Mouse (Mus musculus) intestine, embryonic 16.5 days (tissue): ENCODE results near the gene Nhsl2. TPM values are rescaled to one million over a fixed set of nuclear protein-coding genes. Genes with fewer than 3 reads are reported as not detected.

Experiments
- ATAC-seq: fragments of 200-750 bp; cut with Nextera tagmentation; 2 replicates; pipeline ENCODE4 v1.8.0; 2017; ENCODE audit warnings: moderate TSS enrichment, moderate library complexity
- H3K27ac ChIP-seq: fragments of 300-500 bp; sonication (generic); 2 replicates; pipeline ENCODE4 v1.5.1; 2014; ENCODE audit warnings: mild to moderate bottlenecking, low read length
- H3K27me3 ChIP-seq: fragments of 300-500 bp; sonication (generic); replicated peaks from 2 replicates; pipeline ENCODE4 v1.6.1; 2014; ENCODE audit warnings: low read length, control low read depth, mixed read lengths; ENCODE audit not compliant: control insufficient read depth, insufficient read depth
- H3K36me3 ChIP-seq: fragments of 300-500 bp; sonication (generic); 2 replicates; pipeline ENCODE4 v1.6.1; 2014; ENCODE audit warnings: low read length, control low read depth; ENCODE audit not compliant: control insufficient read depth, insufficient read depth
- H3K4me1 ChIP-seq: fragments of 300-500 bp; sonication (generic); 2 replicates; pipeline ENCODE4 v1.6.1; 2014; ENCODE audit warnings: low read length, control low read depth, mixed read lengths; ENCODE audit not compliant: control insufficient read depth, insufficient read depth
- H3K4me2 ChIP-seq: fragments of 300-500 bp; sonication (generic); 2 replicates; pipeline ENCODE4 v1.6.1; 2014; ENCODE audit warnings: low read depth, low read length, control low read depth
- H3K4me3 ChIP-seq: fragments of 300-500 bp; sonication (generic); 2 replicates; pipeline ENCODE4 v1.5.1; 2014; ENCODE audit warnings: mild to moderate bottlenecking, low read length
- H3K9ac ChIP-seq: fragments of 300-500 bp; sonication (generic); 2 replicates; pipeline ENCODE4 v1.6.1; 2014; ENCODE audit warnings: low read depth, low read length
- H3K9me3 ChIP-seq: fragments of 300-500 bp; sonication (generic); 2 replicates; pipeline ENCODE4 v1.6.1; 2016; ENCODE audit warnings: low read length, control low read depth; ENCODE audit not compliant: control insufficient read depth
- WGBS: fragments of 180-500 bp; shearing (Covaris S2); extraction: QIAGEN DNeasy Blood & Tissue Kit; methylation state at CpG from one replicate; pipeline ENCODE4 v1.1.7; 2014; 5-methylcytosine and 5-hydroxymethylcytosine counted together
- polyA plus RNA-seq: library from polyadenylated mRNA; unstranded; fragments of >200 nt; fragmentation: Nextera tagmentation; extraction: Ambion mirVana; gene quantifications from 2 replicates; pipeline ENCODE4 v1.2.1, GENCODE M21; 2015

The Nhsl2 gene
- polyA plus RNA-seq, 1 experiment from 2014 or later: 6.9 TPM

DNA sequence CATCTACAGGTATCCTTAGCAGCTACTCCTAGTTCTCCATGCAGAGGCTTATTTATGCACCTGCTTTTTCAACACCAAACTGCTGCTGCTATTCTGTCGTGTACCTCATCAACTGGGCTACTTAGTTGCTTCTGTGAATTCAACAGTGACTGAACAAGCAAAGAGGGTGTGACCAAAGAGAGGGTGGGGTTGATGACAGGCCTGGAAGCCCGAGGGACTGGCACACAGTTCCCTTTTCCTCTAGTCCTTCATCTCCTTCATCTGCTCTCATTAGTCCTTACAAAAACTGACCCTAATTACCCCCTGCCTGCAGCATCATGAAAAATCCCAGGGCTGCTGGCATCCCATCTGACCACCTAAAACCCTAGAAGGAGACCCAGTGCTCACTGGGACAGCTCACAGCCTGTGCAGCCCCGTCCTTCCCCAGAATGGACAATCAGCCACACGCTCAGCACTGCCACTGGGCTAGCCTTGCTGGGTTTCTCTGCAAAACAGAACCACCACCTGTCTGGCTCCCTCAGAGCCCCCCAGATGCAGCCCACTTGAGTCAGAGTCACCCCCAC lies 216.1 kb downstream of the Nhsl2 start:
- ATAC-seq: no peak
- H3K27me3 ChIP-seq: no peaks in the 10 kb centered on the region; the same call in 1 of the 2 replicates
- 50% methylated on average over 4 of the region's 4 CpGs for WGBS
- no peak overlapping the region for H3K27ac ChIP-seq
- H3K9me3 ChIP-seq: no peaks in the 10 kb centered on the region
- H3K9ac ChIP-seq: no peak overlapping the region
- H3K4me2 ChIP-seq: no peak overlapping the region
- no peak overlapping the region for H3K4me3 ChIP-seq
- H3K4me1 ChIP-seq: no peaks in the 10 kb centered on the region
- H3K36me3 ChIP-seq: no peaks in the 10 kb centered on the region

DNA sequence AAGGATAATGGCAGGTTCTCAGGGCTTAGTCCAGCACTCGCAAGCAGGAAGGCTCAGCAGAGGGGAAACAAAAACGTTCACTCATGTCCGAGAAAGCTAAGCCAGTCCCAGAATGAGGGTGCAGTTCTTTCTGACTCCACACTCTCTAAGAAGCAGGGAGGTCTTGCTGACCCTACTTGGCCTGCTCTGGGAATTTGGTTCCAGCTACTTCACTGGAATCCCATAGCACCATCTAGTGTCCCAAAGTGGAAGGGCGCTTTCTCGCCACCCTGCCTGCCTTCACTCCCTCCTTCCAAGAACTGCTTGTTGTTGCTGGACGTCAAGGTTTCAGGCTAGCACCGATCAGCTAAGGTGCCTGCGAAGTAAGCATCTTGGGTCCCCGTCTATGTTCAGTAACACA lies 216.9 kb downstream of the Nhsl2 start:
- no peaks in the 10 kb centered on the region for H3K36me3 ChIP-seq
- H3K4me1 ChIP-seq: no peaks in the 10 kb centered on the region
- H3K9me3 ChIP-seq: no peaks in the 10 kb centered on the region
- ATAC-seq: peak; percentile 47
- 27% methylated on average over 9 of the region's 9 CpGs for whole genome bisulfite sequencing
- no peak overlapping the region for H3K27ac ChIP-seq
- no peak overlapping the region for H3K4me2 ChIP-seq
- H3K27me3 ChIP-seq: no peaks in the 10 kb centered on the region; the same call in 1 of the 2 replicates
- no peak overlapping the region for H3K9ac ChIP-seq
- H3K4me3 ChIP-seq: no peak overlapping the region

DNA sequence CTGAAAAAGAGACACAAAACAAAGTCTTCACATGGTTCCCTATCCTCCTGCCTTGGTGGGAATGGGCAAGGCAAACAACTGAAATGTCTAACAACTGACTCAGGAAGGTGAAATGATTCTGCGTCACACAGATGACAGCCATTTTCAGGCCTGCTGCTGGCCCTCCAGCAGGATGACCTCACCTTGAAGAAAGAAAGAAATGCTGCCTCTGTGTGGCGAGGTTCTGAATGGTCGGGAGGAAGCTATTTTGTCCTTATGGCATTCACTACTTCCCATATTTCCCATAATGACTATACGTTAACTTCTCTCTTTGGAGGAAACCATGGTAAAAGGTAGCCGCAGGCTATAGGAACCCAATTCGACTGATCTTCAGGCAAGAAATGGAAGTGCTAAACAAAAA lies 217.9 kb downstream of the Nhsl2 start:
- Histone ChIP-seq H3K4me1 (no peaks in the 10 kb centered on the region), H3K4me2 (no peak overlapping the region), H3K4me3 (no peak overlapping the region), H3K9ac (no peak overlapping the region), H3K36me3 (no peaks in the 10 kb centered on the region), H3K27ac (no peak overlapping the region), H3K9me3 (no peaks in the 10 kb centered on the region), H3K27me3 (no peaks in the 10 kb centered on the region; the same call in 1 of the 2 replicates)
- 76% methylated on average over 6 of the region's 6 CpGs for WGBS
- ATAC-seq: no peak

DNA sequence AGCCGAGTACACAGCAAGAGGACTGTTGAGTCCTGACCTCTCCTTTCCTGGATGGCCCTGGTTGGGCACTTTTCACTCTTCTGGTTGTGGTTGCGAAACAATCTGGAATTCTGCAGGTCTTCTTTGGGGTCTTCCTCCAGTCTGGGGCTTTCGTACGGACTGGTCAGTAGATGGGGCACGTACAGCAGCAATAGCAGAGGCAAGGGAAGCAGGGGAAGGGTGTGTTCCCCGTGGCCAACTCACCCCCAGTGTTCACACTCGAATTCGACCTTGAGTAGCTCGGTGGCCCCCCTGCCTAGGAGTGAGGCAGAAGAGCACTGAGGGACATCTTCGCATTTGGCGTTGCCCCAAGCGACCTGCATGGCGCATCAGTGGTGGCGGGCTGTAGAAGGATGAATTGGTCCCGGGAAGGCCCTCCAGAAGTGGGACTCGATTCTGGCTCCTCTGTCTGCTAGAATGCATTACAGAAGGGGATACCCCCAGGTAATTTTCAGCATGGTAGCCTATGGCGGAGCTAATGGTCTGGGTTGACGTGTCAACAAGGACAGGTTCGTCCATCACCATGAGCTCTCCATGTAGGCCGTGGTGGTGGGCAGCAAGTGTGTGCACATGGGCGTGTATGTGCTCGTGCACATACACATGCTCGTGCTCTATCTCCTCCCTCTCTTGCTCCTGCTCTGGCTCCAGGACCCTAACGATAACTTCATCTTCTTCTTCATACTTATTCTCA lies 219.8 kb downstream of the Nhsl2 start:
- H3K4me2 ChIP-seq: no peak overlapping the region
- H3K36me3 ChIP-seq: no peaks in the 10 kb centered on the region
- no peak overlapping the region for H3K27ac ChIP-seq
- ATAC-seq: no peak
- H3K9ac ChIP-seq: no peak overlapping the region
- WGBS: 92% methylated on average over 24 of the region's 24 CpGs
- H3K9me3 ChIP-seq: no peaks in the 10 kb centered on the region
- H3K27me3 ChIP-seq: no peaks in the 10 kb centered on the region; the same call in 1 of the 2 replicates
- no peak overlapping the region for H3K4me3 ChIP-seq
- no peaks in the 10 kb centered on the region for H3K4me1 ChIP-seq

DNA sequence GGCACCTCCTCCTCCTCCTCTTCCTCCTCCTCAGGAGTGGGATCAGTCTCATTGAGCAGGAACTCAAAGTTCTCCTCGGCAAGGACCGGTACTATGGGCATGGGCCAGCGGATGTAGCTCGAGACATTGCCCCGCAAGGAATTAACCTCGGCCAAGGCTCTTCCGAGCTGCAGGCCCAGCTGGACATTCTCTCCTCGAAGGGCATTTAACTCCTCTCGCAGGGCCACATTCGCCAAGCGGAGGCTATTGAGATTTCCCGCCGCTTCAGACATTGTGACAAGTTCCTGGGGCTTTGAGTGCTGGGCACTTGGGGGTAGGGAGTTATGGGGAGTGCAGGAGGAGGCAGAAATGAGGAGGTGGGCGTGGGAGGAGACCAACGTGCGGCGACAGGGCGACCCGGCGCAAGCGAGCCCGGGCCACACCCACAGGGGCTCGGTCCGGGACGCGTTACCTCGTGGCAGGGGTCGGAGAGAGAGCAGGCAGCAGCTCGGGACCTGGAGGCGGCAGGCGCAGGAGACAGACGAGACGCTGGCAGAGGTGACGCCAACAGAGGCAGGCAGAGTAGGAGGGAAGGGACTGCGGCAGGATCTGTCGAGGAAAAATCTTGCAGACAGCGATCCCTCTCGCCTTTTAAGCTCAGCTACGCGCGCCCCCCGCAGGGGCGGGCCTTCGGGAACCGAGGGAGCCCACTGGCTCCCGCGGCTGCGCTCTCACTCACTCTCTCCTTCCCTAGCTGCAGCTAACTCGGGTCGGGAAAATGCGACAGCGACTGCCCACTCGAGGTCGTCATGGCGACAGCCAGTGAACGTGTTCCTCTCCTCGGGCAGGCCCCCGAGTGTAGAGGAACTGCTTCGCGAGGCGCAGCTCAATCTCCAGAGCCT lies 221.6 kb downstream of the Nhsl2 start, which contains the start of gene Rtl5:
TSS of gene Rtl5 (minus strand) at position 714 of the 881 bp plus-strand sequence.
- ATAC-seq: peak; percentile 92
- no peaks in the 10 kb centered on the region for H3K36me3 ChIP-seq
- WGBS: 14% methylated on average over 55 of the region's 61 CpGs
- H3K4me3 ChIP-seq: peak within 1 kb of the TSS; percentile 56
- H3K9ac ChIP-seq: peak within 1 kb of the TSS; percentile 64
- peak within 1 kb of the TSS; percentile 79 for H3K4me2 ChIP-seq
- peak within 1 kb of the TSS; percentile 10 for H3K27ac ChIP-seq
- no peaks in the 10 kb centered on the region for H3K4me1 ChIP-seq
- no peaks in the 10 kb centered on the region for H3K9me3 ChIP-seq
- no peaks in the 10 kb centered on the region; the same call in none of the 2 replicates for H3K27me3 ChIP-seq

DNA sequence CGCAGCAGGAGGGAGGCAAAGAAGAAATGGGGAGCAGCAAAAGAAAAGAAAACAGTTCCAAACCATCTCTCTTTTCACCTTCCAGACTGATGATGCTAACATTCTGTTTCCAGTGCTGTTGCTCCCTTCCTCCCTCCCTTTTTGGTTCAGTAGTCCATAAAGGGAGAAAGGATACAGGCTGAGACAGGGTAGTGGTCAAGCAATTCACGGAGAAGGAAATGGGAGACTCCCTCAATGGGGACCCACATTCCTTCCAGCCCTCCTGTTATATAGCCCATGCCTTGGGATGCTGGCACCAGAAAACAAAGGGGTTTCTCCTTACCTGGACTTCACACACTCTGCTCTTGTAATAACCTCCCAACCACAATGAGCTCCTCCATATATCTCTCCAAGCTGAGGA lies 222.3 kb downstream of the Nhsl2 start:
- H3K9me3 ChIP-seq: no peaks in the 10 kb centered on the region
- ATAC-seq: peak; percentile 21; the same call in 1 of the 2 replicates
- H3K4me2 ChIP-seq: peak overlapping the region; percentile 79
- no peaks in the 10 kb centered on the region for H3K36me3 ChIP-seq
- H3K4me1 ChIP-seq: no peaks in the 10 kb centered on the region
- H3K4me3 ChIP-seq: peak overlapping the region; percentile 56
- no peak overlapping the region for H3K9ac ChIP-seq
- 9% methylated on average over 2 of the region's 2 CpGs for WGBS
- no peaks in the 10 kb centered on the region; the same call in none of the 2 replicates for H3K27me3 ChIP-seq
- H3K27ac ChIP-seq: no peak overlapping the region

DNA sequence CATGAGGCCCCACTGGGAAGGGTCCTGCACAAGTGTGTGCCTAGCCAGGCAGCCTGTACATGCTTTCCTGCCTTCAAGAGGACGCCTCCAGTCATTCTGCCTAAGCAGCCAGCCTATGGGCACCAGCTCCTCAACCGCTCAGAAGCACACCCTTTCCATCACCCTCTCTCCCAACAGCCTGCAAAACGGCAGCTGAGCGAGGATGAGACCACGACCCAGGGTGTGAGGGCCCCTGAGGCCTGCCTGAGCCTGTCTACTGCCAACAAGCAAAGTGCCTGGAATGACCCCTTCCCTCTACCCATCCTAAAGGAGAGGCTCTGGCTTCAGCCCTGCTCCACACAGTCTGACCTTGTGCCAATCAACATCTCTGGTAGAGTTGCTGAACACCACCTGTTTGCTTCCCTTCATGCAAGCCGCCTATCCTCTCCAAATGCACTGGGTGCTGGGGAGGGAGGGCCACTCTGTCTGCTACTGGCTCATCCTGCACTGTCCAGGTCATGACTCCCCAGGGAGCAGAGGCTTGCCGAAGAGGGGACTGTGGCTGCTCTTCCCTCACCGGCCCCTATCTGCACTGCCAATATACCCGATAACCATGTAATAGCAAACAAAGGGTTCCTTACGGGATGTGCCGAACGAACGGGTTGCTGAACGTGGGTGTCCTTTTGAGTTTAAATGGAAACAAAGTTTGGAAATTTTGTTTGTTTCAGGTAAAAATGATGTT lies 224.6 kb downstream of the Nhsl2 start:
- ATAC-seq: no peak
- Histone ChIP-seq H3K9ac (no peak overlapping the region), H3K4me2 (no peak overlapping the region), H3K36me3 (no peaks in the 10 kb centered on the region), H3K4me1 (no peaks in the 10 kb centered on the region), H3K4me3 (no peak overlapping the region), H3K9me3 (no peaks in the 10 kb centered on the region), H3K27me3 (no peaks in the 10 kb centered on the region; the same call in 1 of the 2 replicates), H3K27ac (no peak overlapping the region)
- 82% methylated on average over 14 of the region's 14 CpGs for WGBS

DNA sequence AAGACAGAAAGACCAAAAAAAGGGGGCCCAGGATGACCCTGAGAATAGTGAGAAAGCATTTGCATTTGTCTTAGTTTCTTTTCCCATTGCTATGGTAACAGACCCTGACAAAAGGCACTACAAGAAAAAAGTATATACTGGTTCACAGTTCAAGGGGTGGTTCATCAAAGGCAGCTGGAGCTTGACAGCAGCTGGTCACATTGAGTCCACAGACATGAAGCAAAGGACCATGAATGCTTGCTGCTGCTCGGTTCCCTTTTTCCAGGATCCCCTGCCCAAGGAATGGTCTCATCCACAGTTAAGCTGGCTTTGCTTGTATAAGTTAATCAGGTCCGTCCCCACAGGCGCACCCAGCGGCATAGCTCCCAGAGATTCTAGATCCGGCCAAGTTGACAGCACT lies 225.2 kb downstream of the Nhsl2 start:
- H3K4me3 ChIP-seq: no peak overlapping the region
- no peaks in the 10 kb centered on the region for H3K9me3 ChIP-seq
- H3K9ac ChIP-seq: no peak overlapping the region
- H3K36me3 ChIP-seq: no peaks in the 10 kb centered on the region
- H3K4me2 ChIP-seq: no peak overlapping the region
- no peak overlapping the region for H3K27ac ChIP-seq
- H3K4me1 ChIP-seq: no peaks in the 10 kb centered on the region
- 86% methylated on average over 5 of the region's 5 CpGs for whole genome bisulfite sequencing
- no peaks in the 10 kb centered on the region; the same call in 1 of the 2 replicates for H3K27me3 ChIP-seq
- no peak for ATAC-seq
